Mouse (Mus musculus): ENCODE measurements at regions not wholly inside any gene's neighbourhood (a gene's known extent, or its start where the extent isn't known, plus 50 kb on each side); places are given as distances from the start of the nearest gene placed in this dataset.

- Histone ChIP-seq H3K4me2 (replicated peaks; ENCODE audit: low read depth, low read length) (no peak overlapping the region), H3K4me1 (ENCODE audit: insufficient read depth, low read length) (no peaks in the 10 kb centered on the region), H3K4me3 (ENCODE audit: low read length) (no peak overlapping the region), H3K27ac (ENCODE audit: low read length) (no peak overlapping the region), H3K9me3 (ENCODE audit: low read length) (no peaks in the 10 kb centered on the region), H3K36me3 (ENCODE audit: insufficient read depth, low read length) (no peaks in the 10 kb centered on the region), H3K9ac (replicated peaks; ENCODE audit: low read length) (no peak overlapping the region), H3K27me3 (ENCODE audit: insufficient read depth, low read length) (no peaks in the 10 kb centered on the region)
- no peak for ATAC-seq (ENCODE audit: low FRiP score, low TSS enrichment)
- 79% methylated on average over 1 of the region's 1 CpGs for WGBS
Measured at GRCm38 (mm10) chr2:45692819-45693218, 575.6 kb upstream of the Zeb2 start.

GRCm38 (mm10) chr2:45688996-45689395, 571.8 kb upstream of the Zeb2 start:
- no peak for ATAC-seq (ENCODE audit: low FRiP score, low TSS enrichment)
- Histone ChIP-seq H3K9me3 (ENCODE audit: low read length) (no peaks in the 10 kb centered on the region), H3K27me3 (ENCODE audit: insufficient read depth, low read length) (no peaks in the 10 kb centered on the region), H3K4me2 (replicated peaks; ENCODE audit: low read depth, low read length) (no peak overlapping the region), H3K4me3 (ENCODE audit: low read length) (no peak overlapping the region), H3K27ac (ENCODE audit: low read length) (no peak overlapping the region), H3K4me1 (ENCODE audit: insufficient read depth, low read length) (no peaks in the 10 kb centered on the region), H3K9ac (replicated peaks; ENCODE audit: low read length) (no peak overlapping the region), H3K36me3 (ENCODE audit: insufficient read depth, low read length) (no peaks in the 10 kb centered on the region)
- WGBS: 84% methylated on average over 1 of the region's 1 CpGs

- Histone ChIP-seq H3K9ac (replicated peaks; ENCODE audit: low read length) (no peak overlapping the region), H3K36me3 (ENCODE audit: insufficient read depth, low read length) (no peaks in the 10 kb centered on the region), H3K27me3 (ENCODE audit: insufficient read depth, low read length) (no peaks in the 10 kb centered on the region), H3K27ac (ENCODE audit: low read length) (no peak overlapping the region), H3K9me3 (ENCODE audit: low read length) (no peaks in the 10 kb centered on the region), H3K4me2 (replicated peaks; ENCODE audit: low read depth, low read length) (no peak overlapping the region), H3K4me1 (ENCODE audit: insufficient read depth, low read length) (peaks cover 6% of the 10 kb centered on the region), H3K4me3 (ENCODE audit: low read length) (no peak overlapping the region)
- no peak for ATAC-seq (ENCODE audit: low FRiP score, low TSS enrichment)
- 93% methylated on average over 1 of the region's 1 CpGs for WGBS
Measured at GRCm38 (mm10) chr2:45681251-45681650, 564.1 kb upstream of the Zeb2 start.

- H3K36me3 ChIP-seq (ENCODE audit: insufficient read depth, low read length): no peaks in the 10 kb centered on the region
- WGBS: 64% methylated on average over 10 of the region's 10 CpGs
- no peak overlapping the region for H3K27ac ChIP-seq (ENCODE audit: low read length)
- H3K9ac ChIP-seq (replicated peaks; ENCODE audit: low read length): peak overlapping the region; percentile 28; the same call in 1 of the 2 replicates
- H3K27me3 ChIP-seq (ENCODE audit: insufficient read depth, low read length): no peaks in the 10 kb centered on the region
- ATAC-seq (ENCODE audit: low FRiP score, low TSS enrichment): no peak
- H3K4me1 ChIP-seq (ENCODE audit: insufficient read depth, low read length): peaks cover 6% of the 10 kb centered on the region
- H3K4me3 ChIP-seq (ENCODE audit: low read length): no peak overlapping the region
- H3K9me3 ChIP-seq (ENCODE audit: low read length): no peaks in the 10 kb centered on the region
- H3K4me2 ChIP-seq (replicated peaks; ENCODE audit: low read depth, low read length): peak overlapping the region; percentile 24
Measured at GRCm38 (mm10) chr2:45679101-45679895, 562.1 kb upstream of the Zeb2 start.

- Histone ChIP-seq H3K4me2 (replicated peaks; ENCODE audit: low read depth, low read length) (peak overlapping the region; percentile 24), H3K9me3 (ENCODE audit: low read length) (no peaks in the 10 kb centered on the region), H3K9ac (replicated peaks; ENCODE audit: low read length) (peak overlapping the region; percentile 28), H3K4me3 (ENCODE audit: low read length) (no peak overlapping the region), H3K27ac (ENCODE audit: low read length) (no peak overlapping the region), H3K4me1 (ENCODE audit: insufficient read depth, low read length) (peaks cover 6% of the 10 kb centered on the region), H3K36me3 (ENCODE audit: insufficient read depth, low read length) (no peaks in the 10 kb centered on the region), H3K27me3 (ENCODE audit: insufficient read depth, low read length) (no peaks in the 10 kb centered on the region)
- WGBS: 26% methylated on average over 9 of the region's 9 CpGs
- ATAC-seq (ENCODE audit: low FRiP score, low TSS enrichment): peak; percentile 65; the same call in 1 of the 2 replicates
Measured at GRCm38 (mm10) chr2:45678685-45679084, 561.5 kb upstream of the Zeb2 start.

- Histone ChIP-seq H3K4me1 (ENCODE audit: insufficient read depth, low read length) (peaks cover 6% of the 10 kb centered on the region), H3K4me3 (ENCODE audit: low read length) (no peak overlapping the region), H3K36me3 (ENCODE audit: insufficient read depth, low read length) (no peaks in the 10 kb centered on the region), H3K27me3 (ENCODE audit: insufficient read depth, low read length) (no peaks in the 10 kb centered on the region), H3K4me2 (replicated peaks; ENCODE audit: low read depth, low read length) (no peak overlapping the region), H3K9me3 (ENCODE audit: low read length) (no peaks in the 10 kb centered on the region), H3K27ac (ENCODE audit: low read length) (no peak overlapping the region), H3K9ac (replicated peaks; ENCODE audit: low read length) (no peak overlapping the region)
- no peak for ATAC-seq (ENCODE audit: low FRiP score, low TSS enrichment)
- 85% methylated on average over 2 of the region's 2 CpGs for WGBS
Measured at GRCm38 (mm10) chr2:45675776-45676175, 558.6 kb upstream of the Zeb2 start.

GRCm38 (mm10) chr2:45656011-45656410, 538.8 kb upstream of the Zeb2 start:
- 43% methylated on average over 1 of the region's 1 CpGs for WGBS
- no peak overlapping the region for H3K4me3 ChIP-seq (ENCODE audit: low read length)
- no peaks in the 10 kb centered on the region for H3K36me3 ChIP-seq (ENCODE audit: insufficient read depth, low read length)
- H3K9ac ChIP-seq (replicated peaks; ENCODE audit: low read length): no peak overlapping the region
- H3K9me3 ChIP-seq (ENCODE audit: low read length): peaks cover 3% of the 10 kb centered on the region; the same call in 1 of the 2 replicates
- no peaks in the 10 kb centered on the region for H3K27me3 ChIP-seq (ENCODE audit: insufficient read depth, low read length)
- no peak for ATAC-seq (ENCODE audit: low FRiP score, low TSS enrichment)
- H3K4me1 ChIP-seq (ENCODE audit: insufficient read depth, low read length): no peaks in the 10 kb centered on the region
- H3K4me2 ChIP-seq (replicated peaks; ENCODE audit: low read depth, low read length): no peak overlapping the region
- H3K27ac ChIP-seq (ENCODE audit: low read length): no peak overlapping the region

- Histone ChIP-seq H3K9me3 (ENCODE audit: low read length) (peaks cover under 1% of the 10 kb centered on the region; the same call in 1 of the 2 replicates), H3K36me3 (ENCODE audit: insufficient read depth, low read length) (no peaks in the 10 kb centered on the region), H3K4me3 (ENCODE audit: low read length) (no peak overlapping the region), H3K4me2 (replicated peaks; ENCODE audit: low read depth, low read length) (no peak overlapping the region), H3K4me1 (ENCODE audit: insufficient read depth, low read length) (no peaks in the 10 kb centered on the region), H3K9ac (replicated peaks; ENCODE audit: low read length) (no peak overlapping the region), H3K27ac (ENCODE audit: low read length) (no peak overlapping the region), H3K27me3 (ENCODE audit: insufficient read depth, low read length) (no peaks in the 10 kb centered on the region)
- no peak for ATAC-seq (ENCODE audit: low FRiP score, low TSS enrichment)
Measured at GRCm38 (mm10) chr2:45654693-45655092, 537.5 kb upstream of the Zeb2 start.

- Histone ChIP-seq H3K4me3 (ENCODE audit: low read length) (no peak overlapping the region), H3K9me3 (ENCODE audit: low read length) (no peaks in the 10 kb centered on the region), H3K9ac (replicated peaks; ENCODE audit: low read length) (no peak overlapping the region), H3K27ac (ENCODE audit: low read length) (no peak overlapping the region), H3K36me3 (ENCODE audit: insufficient read depth, low read length) (no peaks in the 10 kb centered on the region), H3K27me3 (ENCODE audit: insufficient read depth, low read length) (no peaks in the 10 kb centered on the region), H3K4me1 (ENCODE audit: insufficient read depth, low read length) (no peaks in the 10 kb centered on the region), H3K4me2 (replicated peaks; ENCODE audit: low read depth, low read length) (no peak overlapping the region)
- ATAC-seq (ENCODE audit: low FRiP score, low TSS enrichment): no peak
- WGBS: 80% methylated on average over 3 of the region's 3 CpGs
Measured at GRCm38 (mm10) chr2:45652977-45653376, 535.8 kb upstream of the Zeb2 start.

- WGBS: 66% methylated on average over 5 of the region's 5 CpGs
- Histone ChIP-seq H3K27ac (ENCODE audit: low read length) (no peak overlapping the region), H3K4me2 (replicated peaks; ENCODE audit: low read depth, low read length) (no peak overlapping the region), H3K4me1 (ENCODE audit: insufficient read depth, low read length) (no peaks in the 10 kb centered on the region), H3K9ac (replicated peaks; ENCODE audit: low read length) (no peak overlapping the region), H3K27me3 (ENCODE audit: insufficient read depth, low read length) (no peaks in the 10 kb centered on the region), H3K4me3 (ENCODE audit: low read length) (no peak overlapping the region), H3K36me3 (ENCODE audit: insufficient read depth, low read length) (no peaks in the 10 kb centered on the region), H3K9me3 (ENCODE audit: low read length) (no peaks in the 10 kb centered on the region)
- no peak for ATAC-seq (ENCODE audit: low FRiP score, low TSS enrichment)
Measured at GRCm38 (mm10) chr2:45650271-45650985, 533.2 kb upstream of the Zeb2 start.
